Mouse (Mus musculus): ENCODE results near the gene Aif1. TPM values are rescaled to one million over a fixed set of nuclear protein-coding genes. Genes with fewer than 3 reads are reported as not detected.

The Aif1 gene
- polyA plus RNA-seq (2012; ENCODE audit: insufficient read depth, insufficient read length, missing spikeins): 420 and 469 TPM in 2 replicates

DNA sequence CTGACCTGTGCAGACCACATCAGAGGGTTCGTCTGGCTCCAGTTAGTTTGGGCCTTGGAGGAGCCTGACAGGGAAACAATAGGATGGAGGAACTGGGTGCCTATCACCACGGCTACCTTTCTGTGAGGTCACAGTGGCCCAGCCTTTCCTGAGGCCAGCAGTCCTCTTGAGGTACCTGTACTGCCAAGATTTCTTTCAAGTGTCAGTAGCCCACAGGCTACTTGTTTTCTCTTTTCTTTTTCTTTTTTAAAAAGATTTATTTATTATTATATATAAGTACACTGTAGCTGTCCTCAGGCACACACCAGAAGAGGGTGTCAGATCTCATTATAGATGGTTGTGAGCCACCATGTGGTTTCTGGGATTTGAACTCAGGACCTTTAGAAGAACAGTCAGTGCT is at the start of gene Aif1:
Gene Aif1, minus strand, starts transcription at position 101 of the 400 bp plus-strand sequence.
- TF ChIP-seq POLR2A (IDR thresholded peaks at IDR 0.05; ENCODE audit: borderline replicate concordance, low read depth, low read length): no peak
- TF ChIP-seq CTCF (IDR thresholded peaks at IDR 0.05; ENCODE audit: low read depth, low read length): no peak
- Histone ChIP-seq H3K27ac (ENCODE audit: insufficient read depth, low read depth, low read length) (peak within 1 kb of the TSS; percentile 88), H3K4me1 (ENCODE audit: control insufficient read depth, insufficient read depth, low read length) (peaks cover 41% of the 10 kb centered on the region), H3K4me3 (ENCODE audit: insufficient read depth, low read length) (no peak within 1 kb of the TSS)

GRCm38 (mm10) chr17:35225456-35225855 is 49.6 kb upstream of the Aif1 start:
- H3K4me1 ChIP-seq (ENCODE audit: control insufficient read depth, insufficient read depth, low read length): peaks cover 35% of the 10 kb centered on the region
- no peak overlapping the region for H3K27ac ChIP-seq (ENCODE audit: insufficient read depth, low read depth, low read length)
- TF ChIP-seq POLR2A (IDR thresholded peaks at IDR 0.05; ENCODE audit: borderline replicate concordance, low read depth, low read length) (no peak), CTCF (IDR thresholded peaks at IDR 0.05; ENCODE audit: low read depth, low read length) (no peak)
- no peak overlapping the region for H3K4me3 ChIP-seq (ENCODE audit: insufficient read depth, low read length)

GRCm38 (mm10) chr17:35224641-35225040 is 48.8 kb upstream of the Aif1 start:
- Histone ChIP-seq H3K27ac (ENCODE audit: insufficient read depth, low read depth, low read length) (no peak overlapping the region), H3K4me3 (ENCODE audit: insufficient read depth, low read length) (no peak overlapping the region), H3K4me1 (ENCODE audit: control insufficient read depth, insufficient read depth, low read length) (peaks cover 43% of the 10 kb centered on the region)
- no peak for TF ChIP-seq CTCF (IDR thresholded peaks at IDR 0.05; ENCODE audit: low read depth, low read length)
- TF ChIP-seq POLR2A (IDR thresholded peaks at IDR 0.05; ENCODE audit: borderline replicate concordance, low read depth, low read length): no peak

DNA sequence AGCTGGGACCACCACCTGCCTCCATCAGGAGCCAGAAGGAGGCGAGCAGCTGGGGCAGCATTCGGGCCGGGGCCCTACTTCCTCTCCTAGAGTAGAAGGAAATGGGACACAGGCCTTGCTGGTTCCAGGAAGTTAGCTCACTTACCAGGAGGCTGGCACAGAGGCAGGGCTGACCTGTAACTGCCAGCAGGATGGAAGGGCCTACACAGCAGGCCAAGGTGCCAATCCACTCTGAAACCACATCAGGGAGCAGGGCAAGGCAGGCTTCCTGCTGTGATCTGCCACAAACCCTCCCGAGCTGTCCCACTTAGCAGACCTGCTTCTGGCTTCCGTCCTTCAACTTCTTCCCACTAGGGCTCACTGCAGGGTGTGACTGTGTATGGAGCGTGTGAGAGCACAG is 46.4 kb upstream of the Aif1 start:
- Histone ChIP-seq H3K4me3 (ENCODE audit: insufficient read depth, low read length) (no peak overlapping the region), H3K4me1 (ENCODE audit: control insufficient read depth, insufficient read depth, low read length) (peaks cover 55% of the 10 kb centered on the region), H3K27ac (ENCODE audit: insufficient read depth, low read depth, low read length) (peak overlapping the region; percentile 69)
- TF ChIP-seq POLR2A (IDR thresholded peaks at IDR 0.05; ENCODE audit: borderline replicate concordance, low read depth, low read length): no peak

- Histone ChIP-seq H3K4me1 (ENCODE audit: control insufficient read depth, insufficient read depth, low read length) (peaks cover 58% of the 10 kb centered on the region), H3K4me3 (ENCODE audit: insufficient read depth, low read length) (peak within 1 kb of the TSS; percentile 6; the same call in 1 of the 2 replicates), H3K27ac (ENCODE audit: insufficient read depth, low read depth, low read length) (peak within 1 kb of the TSS; percentile 90)
- TF ChIP-seq POLR2A (IDR thresholded peaks at IDR 0.05; ENCODE audit: borderline replicate concordance, low read depth, low read length) (no peak), CTCF (IDR thresholded peaks at IDR 0.05; ENCODE audit: low read depth, low read length) (no peak)
These were observed 44.5 kb upstream of the Aif1 start, which contains the start of gene Gm16181 for GRCm38 (mm10) chr17:35220156-35220952. Gm16181 (plus strand) TSS chr17:35220834.

GRCm38 (mm10) chr17:35219601-35220041 is 43.8 kb upstream of the Aif1 start:
- TF ChIP-seq POLR2A (IDR thresholded peaks at IDR 0.05; ENCODE audit: borderline replicate concordance, low read depth, low read length) (no peak), CTCF (IDR thresholded peaks at IDR 0.05; ENCODE audit: low read depth, low read length) (0 out of 2 replicates have a peak, but pooled peaks have one; percentile 5)
- Histone ChIP-seq H3K4me1 (ENCODE audit: control insufficient read depth, insufficient read depth, low read length) (peaks cover 66% of the 10 kb centered on the region), H3K27ac (ENCODE audit: insufficient read depth, low read depth, low read length) (peak overlapping the region; percentile 90), H3K4me3 (ENCODE audit: insufficient read depth, low read length) (no peak overlapping the region)

DNA sequence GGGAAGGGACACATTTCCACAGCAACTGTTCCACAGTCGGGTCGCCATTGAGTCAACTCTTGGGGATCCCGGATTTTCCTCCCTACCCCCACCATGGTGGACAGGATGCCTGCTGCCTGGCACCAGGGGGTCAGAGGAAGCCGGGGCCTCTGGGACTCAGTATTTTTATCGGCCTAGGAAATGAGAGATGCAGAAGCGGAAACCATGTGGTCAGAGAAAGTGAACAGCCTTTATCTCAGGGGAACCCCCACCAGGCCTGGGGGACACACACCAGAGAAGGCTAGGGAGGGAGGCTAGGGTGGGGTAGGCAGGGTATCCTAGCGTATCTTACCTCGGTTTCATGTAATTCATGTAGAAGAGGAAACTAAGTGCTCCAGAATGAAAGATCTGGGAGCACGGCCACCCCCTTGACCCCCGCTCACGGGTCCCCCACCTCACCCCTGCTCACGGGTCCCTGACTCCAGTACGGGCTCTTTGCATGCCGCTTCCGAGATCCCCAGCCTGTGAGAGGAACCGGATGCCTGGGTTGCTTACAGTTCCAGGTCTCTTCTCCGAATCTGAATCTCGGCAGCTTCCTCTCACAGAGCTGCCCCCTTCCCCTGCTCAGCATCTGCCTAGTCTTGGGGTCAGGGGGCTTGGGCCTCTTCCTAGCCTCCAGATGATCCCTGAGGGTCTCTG is 42.8 kb upstream of the Aif1 start:
- Histone ChIP-seq H3K27ac (ENCODE audit: insufficient read depth, low read depth, low read length) (peak overlapping the region; percentile 90), H3K4me1 (ENCODE audit: control insufficient read depth, insufficient read depth, low read length) (peaks cover 68% of the 10 kb centered on the region), H3K4me3 (ENCODE audit: insufficient read depth, low read length) (peak overlapping the region; percentile 43)
- TF ChIP-seq POLR2A (IDR thresholded peaks at IDR 0.05; ENCODE audit: borderline replicate concordance, low read depth, low read length): no peak
- TF ChIP-seq CTCF (IDR thresholded peaks at IDR 0.05; ENCODE audit: low read depth, low read length): no peak

DNA sequence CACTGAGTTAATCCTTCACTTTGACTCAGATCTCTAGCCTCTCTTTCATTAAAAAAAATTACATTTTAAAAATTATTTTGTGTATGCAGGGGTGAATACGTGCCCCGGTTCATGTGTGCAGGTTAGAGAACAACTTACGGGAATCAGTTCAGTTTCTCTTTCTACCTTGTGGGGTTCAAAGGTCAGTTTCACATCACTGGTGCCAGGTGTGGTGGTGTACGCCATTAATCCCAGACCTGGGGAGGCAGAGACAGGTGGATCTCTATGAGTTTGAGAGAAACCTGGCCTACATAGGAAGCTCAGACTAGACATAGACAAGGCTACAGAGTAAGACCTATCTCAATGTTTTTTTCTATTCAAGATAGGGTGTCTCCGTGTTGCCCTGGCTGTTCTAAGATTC is 37.2 kb upstream of the Aif1 start:
- peaks cover 65% of the 10 kb centered on the region for H3K4me1 ChIP-seq (ENCODE audit: control insufficient read depth, insufficient read depth, low read length)

DNA sequence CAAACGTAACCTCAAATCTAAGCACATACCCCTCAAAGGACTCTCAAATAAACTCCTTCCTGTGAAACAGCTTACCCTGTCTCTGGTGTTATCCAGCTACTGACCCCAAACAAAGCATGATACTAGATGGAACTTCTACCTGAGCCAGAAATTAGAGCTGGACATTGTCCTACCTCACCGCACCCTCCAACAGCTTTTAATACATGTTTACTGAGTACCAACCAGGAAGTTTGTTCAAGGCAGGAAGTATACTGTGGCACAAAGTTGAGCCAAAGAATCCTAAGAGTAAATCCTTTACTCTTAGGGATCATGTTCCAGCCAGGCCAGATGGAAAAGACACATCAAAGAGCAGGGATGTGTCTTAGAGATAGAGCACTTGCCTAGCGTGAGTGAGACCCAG is 34.7 kb upstream of the Aif1 start:
- TF ChIP-seq POLR2A (IDR thresholded peaks at IDR 0.05; ENCODE audit: borderline replicate concordance, low read depth, low read length) (no peak), CTCF (IDR thresholded peaks at IDR 0.05; ENCODE audit: low read depth, low read length) (no peak)
- Histone ChIP-seq H3K4me3 (ENCODE audit: insufficient read depth, low read length) (peak overlapping the region; percentile 51), H3K4me1 (ENCODE audit: control insufficient read depth, insufficient read depth, low read length) (peaks cover 53% of the 10 kb centered on the region), H3K27ac (ENCODE audit: insufficient read depth, low read depth, low read length) (peak overlapping the region; percentile 89)

More for the DNA sequence above, 37.2 kb upstream of the Aif1 start:
- Histone ChIP-seq H3K27ac (ENCODE audit: insufficient read depth, low read depth, low read length) (no peak overlapping the region), H3K4me3 (ENCODE audit: insufficient read depth, low read length) (no peak overlapping the region)
- no peak for TF ChIP-seq POLR2A (IDR thresholded peaks at IDR 0.05; ENCODE audit: borderline replicate concordance, low read depth, low read length)
- no peak for TF ChIP-seq CTCF (IDR thresholded peaks at IDR 0.05; ENCODE audit: low read depth, low read length)
